Comparison of ENCODE assay signal across 9 mouse cellular contexts in the genomic region with DNA sequence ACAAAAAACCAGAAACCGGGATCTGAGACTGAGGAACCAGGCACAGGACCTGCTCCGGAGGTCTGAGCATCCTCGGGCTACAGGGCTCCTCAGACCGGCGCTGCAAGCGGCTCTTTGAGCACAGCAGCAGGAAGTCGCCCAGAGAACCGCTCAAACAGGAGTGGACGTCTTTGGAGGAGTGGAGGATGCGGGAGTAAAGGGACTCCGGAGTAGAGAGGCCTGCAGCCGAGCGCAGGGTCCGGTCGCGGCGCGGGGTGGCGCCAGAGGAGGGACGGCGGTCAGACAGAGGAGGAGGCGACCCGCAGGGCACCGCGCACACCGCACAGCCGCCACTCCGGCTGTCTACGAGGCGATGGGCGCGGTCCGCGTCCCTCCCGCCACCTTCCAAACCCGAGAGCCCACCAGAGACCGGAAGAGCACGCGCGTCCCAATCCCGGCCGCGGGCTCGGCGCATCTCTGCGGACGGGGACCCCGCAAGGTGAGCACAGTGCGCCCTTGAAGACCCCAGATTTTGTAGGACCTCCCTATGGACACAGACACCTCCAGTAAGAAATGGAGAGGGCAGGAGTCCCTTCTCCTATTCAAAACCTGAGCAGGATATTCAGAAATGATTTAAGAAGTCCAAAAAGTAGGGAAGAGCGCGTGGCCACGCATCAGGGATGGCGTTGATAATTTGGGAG. TPM values are rescaled to one million over a fixed set of nuclear protein-coding genes. Genes with fewer than 3 reads are reported as not detected.
DNase-seq lines count a peak whose midpoint lies in the region; ATAC-seq and TF ChIP-seq lines count a peak whose summit lies in the region.
"Had no signal": no experiment of that assay in that cellular context is flagged by ENCODE, and none has a peak within 500 bp of the region (broad histone marks: within the 10 kb centered on the region; RNA-seq: fewer than 3 reads in every experiment).

TSS of gene Gpr156 (plus strand) at position 359 of the 680 bp plus-strand sequence.

- H3K79me2 ChIP-seq in heart, adult 2 months (replicated peaks; ENCODE audit: control insufficient read depth, insufficient read depth, low read length): no peaks in the 10 kb centered on the region

- WGBS in heart, adult 2 months: 6% methylated on average over 53 of the region's 53 CpGs
- 3% methylated on average over 51 of the region's 53 CpGs for WGBS in kidney, postnatal 0 days
- 3% methylated on average over 53 of the region's 53 CpGs for WGBS in liver, embryonic 15.5 days (ENCODE audit: insufficient replicate concordance)
- 2% methylated on average over 53 of the region's 53 CpGs for WGBS in neural tube, embryonic 14.5 days

- H3K4me3 ChIP-seq in heart, adult 2 months: peak within 1 kb of the TSS; percentile 43
- H3K4me3 ChIP-seq in kidney, postnatal 0 days (replicated peaks; ENCODE audit: low read depth, low read length): peak within 1 kb of the TSS; percentile 47
- peak within 1 kb of the TSS; percentile 31 for H3K4me3 ChIP-seq in liver, embryonic 15.5 days (replicated peaks)
- H3K4me3 ChIP-seq in neural tube, embryonic 14.5 days (ENCODE audit: low read depth, low read length): peak within 1 kb of the TSS; percentile 57

- H3K9me3 ChIP-seq in kidney, postnatal 0 days (replicated peaks; ENCODE audit: low read length): no peaks in the 10 kb centered on the region
- H3K9me3 ChIP-seq in liver, embryonic 15.5 days (replicated peaks): no peaks in the 10 kb centered on the region
- no peaks in the 10 kb centered on the region for H3K9me3 ChIP-seq in neural tube, embryonic 14.5 days (ENCODE audit: control insufficient read depth, low read length)

- ATAC-seq in kidney, postnatal 0 days (replicated peaks; ENCODE audit: low FRiP score, low read depth): peak; percentile 72
- no peak for ATAC-seq in liver, embryonic 15.5 days (ENCODE audit: insufficient read depth)
- peak; percentile 88 for ATAC-seq in neural tube, embryonic 14.5 days (ENCODE audit: low read depth)
- ATAC-seq: Patski had no signal

- peaks cover 3% of the 10 kb centered on the region; the same call in 1 of the 2 replicates for H3K27me3 ChIP-seq in heart, adult 2 months (ENCODE audit: control insufficient read depth, insufficient read depth, low read length)
- H3K27me3 ChIP-seq in kidney, postnatal 0 days (ENCODE audit: insufficient read depth, low read length): no peaks in the 10 kb centered on the region
- peaks cover 38% of the 10 kb centered on the region for H3K27me3 ChIP-seq in liver, embryonic 15.5 days
- no peaks in the 10 kb centered on the region for H3K27me3 ChIP-seq in neural tube, embryonic 14.5 days (ENCODE audit: control insufficient read depth, insufficient read depth, low read length)
- H3K27me3 ChIP-seq: Patski had no signal

- H3K4me2 ChIP-seq in kidney, postnatal 0 days (ENCODE audit: low read length): peak within 1 kb of the TSS; percentile 84
- H3K4me2 ChIP-seq in liver, embryonic 15.5 days: peak within 1 kb of the TSS; percentile 59
- peak within 1 kb of the TSS; percentile 85 for H3K4me2 ChIP-seq in neural tube, embryonic 14.5 days (ENCODE audit: low read depth, low read length)

- DNase-seq in ovary, postnatal 10 days (ENCODE audit: low spot score): peak; percentile 11
- no peak for DNase-seq in ovary, adult 18-20 months (ENCODE audit: low spot score)
- peak; percentile 30 for DNase-seq in embryo, embryonic 11.5 days (ENCODE audit: low read depth, low spot score)
- peak; percentile 34 to 66 for DNase-seq in heart, adult 2 months
- DNase-seq in kidney, postnatal 0 days (ENCODE audit: low spot score): peak; percentile 76
- peak; percentile 29 for DNase-seq in urinary bladder, postnatal 14 days (ENCODE audit: low spot score)

- no peak for TF ChIP-seq EP300 in heart, adult 2 months (IDR thresholded peaks at IDR 0.05; ENCODE audit: insufficient read depth, low read depth, low read length)

- no peak for TF ChIP-seq POLR2A in heart, adult 2 months (IDR thresholded peaks at IDR 0.05; ENCODE audit: insufficient read depth, low read depth, low read length)

- no peak within 1 kb of the TSS for H3K27ac ChIP-seq in heart, adult 2 months
- no peak within 1 kb of the TSS for H3K27ac ChIP-seq in kidney, postnatal 0 days
- H3K27ac ChIP-seq in liver, embryonic 15.5 days (replicated peaks): no peak within 1 kb of the TSS
- H3K27ac ChIP-seq in neural tube, embryonic 14.5 days (ENCODE audit: low read depth, low read length): peak within 1 kb of the TSS; percentile 44; the same call in 1 of the 2 replicates

- H3K4me1 ChIP-seq in heart, adult 2 months (ENCODE audit: control insufficient read depth, insufficient read depth, low read length): no peaks in the 10 kb centered on the region
- H3K4me1 ChIP-seq in kidney, postnatal 0 days (replicated peaks; ENCODE audit: insufficient read depth, low read length): 0 out of 2 replicates have a peak, but pooled peaks cover 5% of the 10 kb centered on the region
- no peaks in the 10 kb centered on the region for H3K4me1 ChIP-seq in liver, embryonic 15.5 days (replicated peaks)
- no peaks in the 10 kb centered on the region for H3K4me1 ChIP-seq in neural tube, embryonic 14.5 days (ENCODE audit: control insufficient read depth, insufficient read depth, low read length)

- H3K9ac ChIP-seq in heart, adult 2 months (ENCODE audit: low read depth, low read length): peak within 1 kb of the TSS; percentile 72
- peak within 1 kb of the TSS; percentile 51; the same call in 1 of the 2 replicates for H3K9ac ChIP-seq in kidney, postnatal 0 days (ENCODE audit: low read depth, low read length)
- no peak within 1 kb of the TSS for H3K9ac ChIP-seq in liver, embryonic 15.5 days
- peak within 1 kb of the TSS; percentile 47 for H3K9ac ChIP-seq in neural tube, embryonic 14.5 days (replicated peaks; ENCODE audit: low read depth, low read length)

- TF ChIP-seq CTCF in heart, adult 2 months (IDR thresholded peaks at IDR 0.05): peak; percentile 60
- peak; percentile 60 for TF ChIP-seq CTCF in kidney, postnatal 0 days (IDR thresholded peaks at IDR 0.05; ENCODE audit: low read depth)

- H3K36me3 ChIP-seq in heart, adult 2 months (ENCODE audit: control insufficient read depth, insufficient read depth, low read length): no peaks in the 10 kb centered on the region
- no peaks in the 10 kb centered on the region for H3K36me3 ChIP-seq in kidney, postnatal 0 days (ENCODE audit: insufficient read depth, low read length)
- H3K36me3 ChIP-seq in liver, embryonic 15.5 days (replicated peaks): no peaks in the 10 kb centered on the region
- no peaks in the 10 kb centered on the region for H3K36me3 ChIP-seq in neural tube, embryonic 14.5 days (ENCODE audit: control insufficient read depth, insufficient read depth, low read length)

- intact Hi-C loops in heart, adult 2 months (cut with DNase I): no loop called here

RNA-seq across cellular contexts. Expression of gene Gpr156, which starts in this region (rescaled TPM):
- under 1 TPM in 1 of 2 experiments, not detected in 1; 0.07 TPM for total RNA-seq in heart, adult 2 months (2021)
- polyA plus RNA-seq in heart, adult 2 months (2012; rRNA removed): 0.02 and 0.09 TPM in 2 replicates
- polyA plus RNA-seq in kidney, postnatal 0 days (2015; fragmentation: Nextera tagmentation; extraction: Ambion mirVana): 0.55 and 0.59 TPM in 2 replicates
- polyA plus RNA-seq in liver, embryonic 15.5 days (2015; fragmentation: Nextera tagmentation; extraction: Ambion mirVana): 0.02 TPM in 1 of 2 replicates, not detected in the other
- polyA plus RNA-seq in neural tube, embryonic 14.5 days (2014; fragmentation: Nextera tagmentation; extraction: Ambion mirVana): 4.9 and 6.4 TPM in 2 replicates

Comparison
In these comparisons a context has a peak if more than half of its experiments do, and no peak if none do; other contexts are left out.
1. Peak in DNase-seq, H3K4me3 ChIP-seq and H3K9ac ChIP-seq in heart, adult 2 months; RNA of the gene not detected or under 1 TPM.
2. Peak in DNase-seq, ATAC-seq, H3K4me3 ChIP-seq, H3K9ac ChIP-seq and H3K4me2 ChIP-seq in kidney, postnatal 0 days; RNA of the gene not detected or under 1 TPM.